Mouse (Mus musculus) MEL (cell line): ENCODE data around the gene Frmd4b. TPM values are rescaled to one million over a fixed set of nuclear protein-coding genes. Genes with fewer than 3 reads are reported as not detected.

Experiments used
- DNase-seq: peaks from one replicate; pipeline ENCODE4 v3.0.0; 2011; ENCODE audit warnings: low read depth, low spot score
- H3K27ac ChIP-seq: 2 replicates; pipeline ENCODE4 v1.5.1; 2012; ENCODE audit warnings: low read depth, mild to moderate bottlenecking, control low read depth, low read length, moderate library complexity; ENCODE audit not compliant: control insufficient read depth
- H3K27me3 ChIP-seq, 2 experiments: fragments of 150-350 bp in 1 of 2; sonication (generic) in 1 of 2; 2 replicates each; pipeline ENCODE4 v1.6.1; 2012; ENCODE audit warnings: low read length in 2 of 2, mild to moderate bottlenecking in 2 of 2, improper control_type of control experiment in 1 of 2, moderate library complexity in 1 of 2; ENCODE audit not compliant: insufficient read depth in 2 of 2, control insufficient read depth in 1 of 2
- H3K36me3 ChIP-seq, 2 experiments: 2 replicates each; pipeline ENCODE4 v1.6.1; 2012 to 2014; ENCODE audit warnings: low read length in 2 of 2, improper control_type of control experiment in 1 of 2, inconsistent platforms in 1 of 2, mild to moderate bottlenecking in 1 of 2; ENCODE audit not compliant: insufficient read depth in 2 of 2, control insufficient read depth in 1 of 2
- H3K4me1 ChIP-seq, 2 experiments: fragments of 150-350 bp in 1 of 2; sonication (generic) in 1 of 2; 2 replicates each; pipeline ENCODE4 v1.6.1; 2012; ENCODE audit warnings: low read length in 2 of 2, improper control_type of control experiment in 1 of 2, mild to moderate bottlenecking in 1 of 2; ENCODE audit not compliant: insufficient read depth in 2 of 2, control insufficient read depth in 1 of 2
- H3K4me3 ChIP-seq, 2 experiments: fragments of 150-350 bp in 1 of 2; sonication (generic) in 1 of 2; 2 replicates each; pipeline ENCODE4 v1.5.1; 2012; ENCODE audit warnings: low read depth in 2 of 2, low read length in 2 of 2, mild to moderate bottlenecking in 2 of 2, moderate library complexity in 2 of 2, control low read depth in 1 of 2, improper control_type of control experiment in 1 of 2; ENCODE audit not compliant: control insufficient read depth in 1 of 2, insufficient read depth in 1 of 2
- H3K79me2 ChIP-seq: 2 replicates; pipeline ENCODE4 v1.6.1; 2012; ENCODE audit warnings: mild to moderate bottlenecking, low read length, moderate library complexity; ENCODE audit not compliant: control insufficient read depth, poor library complexity, insufficient read depth
- H3K9ac ChIP-seq: 2 replicates; pipeline ENCODE4 v1.6.1; 2012; ENCODE audit warnings: low read depth, mild to moderate bottlenecking, control low read depth, low read length, moderate library complexity; ENCODE audit not compliant: control insufficient read depth, poor library complexity, severe bottlenecking
- H3K9me3 ChIP-seq: fragments of 150-350 bp; sonication (generic); replicated peaks from 2 replicates; pipeline ENCODE4 v1.6.1; 2012; ENCODE audit warnings: mild to moderate bottlenecking, low read length, improper control_type of control experiment, moderate library complexity; ENCODE audit not compliant: insufficient read depth
- E2F4 ChIP-seq: IDR thresholded peaks from 2 replicates; pipeline ENCODE4 v1.6.1; 2011; ENCODE audit warnings: low read depth, low read length, improper control_type of control experiment, borderline replicate concordance
- ETS1 ChIP-seq: IDR thresholded peaks from 2 replicates; pipeline ENCODE4 v1.6.1; 2012; ENCODE audit warnings: low read depth, mild to moderate bottlenecking, inconsistent platforms, low read length, improper control_type of control experiment, moderate library complexity
- HCFC1 ChIP-seq: IDR thresholded peaks from 2 replicates; pipeline ENCODE4 v1.6.1; 2012; ENCODE audit warnings: low read depth, mild to moderate bottlenecking, inconsistent platforms, low read length, improper control_type of control experiment, moderate library complexity
- JUND ChIP-seq: IDR thresholded peaks from 2 replicates; pipeline ENCODE4 v1.6.1; 2011; ENCODE audit warnings: low read depth, mild to moderate bottlenecking, improper control_type of control experiment, low read length
- MAZ ChIP-seq: IDR thresholded peaks from 2 replicates; pipeline ENCODE4 v1.6.1; 2012; ENCODE audit warnings: low read depth, mild to moderate bottlenecking, inconsistent platforms, low read length, improper control_type of control experiment
- MYC ChIP-seq: IDR thresholded peaks from 2 replicates; pipeline ENCODE4 v1.6.1; 2011; ENCODE audit warnings: low read depth, mild to moderate bottlenecking, low read length, improper control_type of control experiment, moderate library complexity
- SIN3A ChIP-seq: IDR thresholded peaks from 2 replicates; pipeline ENCODE4 v1.6.1; 2012; ENCODE audit warnings: low read length, improper control_type of control experiment, inconsistent platforms
- TBP ChIP-seq: IDR thresholded peaks from 2 replicates; pipeline ENCODE4 v1.8.0; 2011; ENCODE audit warnings: low read depth, low read length, improper control_type of control experiment
- ZMIZ1 ChIP-seq: IDR thresholded peaks from 2 replicates; pipeline ENCODE4 v1.6.1; 2012; ENCODE audit warnings: low read depth, mild to moderate bottlenecking, inconsistent platforms, low read length, improper control_type of control experiment, moderate library complexity
- ZNF384 ChIP-seq: IDR thresholded peaks from 2 replicates; pipeline ENCODE4 v1.6.1; 2012; ENCODE audit warnings: low read depth, mild to moderate bottlenecking, inconsistent platforms, low read length, improper control_type of control experiment
- polyA plus RNA-seq, 2 experiments: library from polyadenylated mRNA; stranded (reverse) in 1 of 2; unstranded in 1 of 2; fragments of >175 nt in 1 of 2; fragments of >200 nt in 1 of 2; gene quantifications; 2 replicates each; pipeline versions ENCODE4 v1.2.1 to v1.2.4; 2012; ENCODE audit warnings: low replicate concordance in 2 of 2, low read depth in 1 of 2; ENCODE audit not compliant: insufficient read length in 2 of 2, insufficient read depth in 1 of 2, missing spikeins in 1 of 2
- total RNA-seq: library from RNA; depleted of rRNA; stranded (reverse); fragments of 300-350 nt; gene quantifications from 2 replicates; pipeline ENCODE4 v1.2.3, GENCODE M21; 2012

Gene Frmd4b
- total and polyA plus RNA-seq, 3 experiments = 0.18 TPM; not detected in 2

DNA sequence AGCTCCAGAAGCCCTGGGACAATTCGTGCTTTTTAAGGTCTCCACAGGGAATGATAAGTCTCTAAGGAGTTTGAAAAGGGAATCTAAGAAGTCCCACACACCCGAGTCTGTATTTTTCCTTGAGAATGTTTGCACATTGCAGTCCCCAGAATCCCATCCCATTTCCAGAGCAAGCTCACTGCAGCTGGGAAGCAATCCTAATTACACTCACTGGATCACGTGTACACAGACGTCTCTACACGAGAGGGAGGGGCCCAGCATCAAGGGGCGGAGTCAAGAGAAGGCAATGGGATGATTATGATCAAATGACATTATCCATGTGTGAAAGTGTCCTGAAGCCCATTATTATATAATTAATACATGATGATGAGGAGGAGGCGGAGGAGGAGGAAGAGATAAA, 128.5 kb downstream of the Frmd4b start (continued):
- TF ChIP-seq ZNF384 (no peak), TBP (no peak)

DNA sequence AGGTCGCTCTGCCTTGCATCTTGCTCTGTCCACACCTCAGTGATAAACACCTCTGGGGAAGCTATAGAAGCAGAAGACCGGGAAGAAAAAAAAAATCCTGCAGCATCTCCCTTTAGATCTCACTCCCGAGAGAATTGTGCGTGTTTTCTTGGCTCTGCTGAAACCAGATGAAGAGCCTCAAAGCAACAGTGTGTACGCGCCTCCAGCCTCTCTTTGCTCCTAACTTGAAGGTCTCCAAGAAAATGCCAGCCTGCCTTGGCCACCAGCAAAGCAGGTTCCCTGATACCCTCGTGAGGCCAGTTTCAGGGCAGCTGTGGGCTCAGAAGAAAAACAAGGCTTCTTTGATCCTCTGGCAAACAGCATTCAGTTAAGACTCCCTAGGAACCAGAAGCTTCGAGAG, 129.1 kb downstream of the Frmd4b start:
- Histone ChIP-seq H3K9ac (no peak overlapping the region), H3K9me3 (no peaks in the 10 kb centered on the region), H3K79me2 (no peaks in the 10 kb centered on the region), H3K4me1 (no peaks in the 10 kb centered on the region), H3K27me3 (no peaks in the 10 kb centered on the region), H3K36me3 (no peaks in the 10 kb centered on the region), H3K4me3 (no peak overlapping the region), H3K27ac (no peak overlapping the region)
- no peak for TF ChIP-seq MYC
- TF ChIP-seq SIN3A = no peak
- TF ChIP-seq ETS1 = no peak
- no peak for TF ChIP-seq HCFC1
- no peak for DNase-seq

DNA sequence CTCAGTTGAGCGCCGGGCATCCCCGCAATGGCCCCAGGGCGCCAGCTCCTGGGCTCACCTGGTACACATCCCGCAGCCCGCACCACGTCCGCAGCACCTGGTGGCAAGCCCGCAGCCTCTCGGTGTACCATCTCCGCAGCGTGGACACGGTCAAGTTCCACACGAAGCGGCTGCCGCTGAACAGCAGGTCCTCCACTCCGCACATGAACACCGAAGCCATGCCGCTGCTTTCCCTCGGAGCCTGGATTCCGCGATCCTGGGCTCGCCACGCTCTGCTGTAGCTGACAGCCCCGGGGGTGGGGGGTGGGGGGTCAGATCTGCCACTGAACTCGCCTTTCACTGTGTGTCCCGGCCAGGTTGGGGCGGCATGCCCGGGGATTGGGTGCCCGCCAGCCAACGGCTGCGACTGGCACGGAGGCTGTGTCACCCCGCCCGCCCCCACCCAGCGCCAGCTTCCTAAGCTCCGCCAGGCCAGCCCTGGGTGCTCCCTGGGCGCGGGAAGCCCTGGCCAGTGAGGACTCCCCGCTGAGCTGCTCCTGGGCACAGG, 129.7 kb downstream of the Frmd4b start:
- TF ChIP-seq MAZ = no peak
- TF ChIP-seq JUND = no peak
- no peak for TF ChIP-seq ZMIZ1
- no peak for TF ChIP-seq ZNF384
- no peak for TF ChIP-seq E2F4
- Histone ChIP-seq H3K27ac (no peak overlapping the region), H3K9me3 (no peaks in the 10 kb centered on the region), H3K36me3 (no peaks in the 10 kb centered on the region), H3K27me3 (no peaks in the 10 kb centered on the region), H3K4me1 (no peaks in the 10 kb centered on the region), H3K79me2 (no peaks in the 10 kb centered on the region), H3K9ac (no peak overlapping the region), H3K4me3 (no peak overlapping the region)
- no peak for DNase-seq

DNA sequence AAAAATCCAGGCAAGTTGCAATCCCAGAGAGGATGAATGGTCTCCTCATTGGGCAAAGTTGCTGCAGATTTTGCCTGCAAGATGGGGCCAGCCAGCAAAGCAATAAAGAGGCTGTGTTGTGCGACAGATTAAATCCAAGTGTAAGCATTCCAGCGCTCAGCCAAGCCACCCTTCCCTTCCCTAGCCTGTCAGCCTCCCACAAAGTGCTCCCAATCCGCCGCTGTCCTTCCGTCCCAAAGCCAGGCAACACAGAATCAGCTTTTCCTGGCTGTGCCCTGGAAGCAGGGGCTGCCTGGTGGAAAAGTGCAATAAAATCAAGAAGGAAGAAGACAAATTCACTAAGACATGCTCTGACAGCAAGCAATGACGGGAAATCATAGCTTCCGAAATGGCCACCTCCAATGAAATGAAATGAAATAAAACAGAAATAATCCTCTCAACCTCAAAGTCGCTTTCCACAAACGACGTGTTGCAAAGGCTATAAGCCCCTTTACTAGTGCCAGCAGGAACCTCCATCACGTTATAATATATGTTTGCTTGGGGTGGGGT, 130.5 kb downstream of the Frmd4b start:
- no peak overlapping the region for H3K4me3 ChIP-seq

More for the DNA sequence above, 130.5 kb downstream of the Frmd4b start:
- Histone ChIP-seq H3K79me2 (no peaks in the 10 kb centered on the region), H3K9ac (no peak overlapping the region), H3K27me3 (no peaks in the 10 kb centered on the region), H3K4me1 (no peaks in the 10 kb centered on the region), H3K9me3 (no peaks in the 10 kb centered on the region), H3K27ac (no peak overlapping the region), H3K36me3 (no peaks in the 10 kb centered on the region)
- no peak for TF ChIP-seq MYC
- DNase-seq = no peak
